Mouse (Mus musculus): ENCODE results near the gene Zfp324.

GRCm38 (mm10) chr7:12926316-12926715 lies 39.3 kb upstream of the Zfp324 start:
- TF ChIP-seq POLR2A (IDR thresholded peaks at IDR 0.05; ENCODE audit: control insufficient read depth, low read depth, low read length): no peak
- no peak for TF ChIP-seq CTCF (IDR thresholded peaks at IDR 0.05; ENCODE audit: control insufficient read depth, insufficient read depth, insufficient replicate concordance, low read depth, low read length)

All from testis, adult 2 months (tissue).